In the genomic region with DNA sequence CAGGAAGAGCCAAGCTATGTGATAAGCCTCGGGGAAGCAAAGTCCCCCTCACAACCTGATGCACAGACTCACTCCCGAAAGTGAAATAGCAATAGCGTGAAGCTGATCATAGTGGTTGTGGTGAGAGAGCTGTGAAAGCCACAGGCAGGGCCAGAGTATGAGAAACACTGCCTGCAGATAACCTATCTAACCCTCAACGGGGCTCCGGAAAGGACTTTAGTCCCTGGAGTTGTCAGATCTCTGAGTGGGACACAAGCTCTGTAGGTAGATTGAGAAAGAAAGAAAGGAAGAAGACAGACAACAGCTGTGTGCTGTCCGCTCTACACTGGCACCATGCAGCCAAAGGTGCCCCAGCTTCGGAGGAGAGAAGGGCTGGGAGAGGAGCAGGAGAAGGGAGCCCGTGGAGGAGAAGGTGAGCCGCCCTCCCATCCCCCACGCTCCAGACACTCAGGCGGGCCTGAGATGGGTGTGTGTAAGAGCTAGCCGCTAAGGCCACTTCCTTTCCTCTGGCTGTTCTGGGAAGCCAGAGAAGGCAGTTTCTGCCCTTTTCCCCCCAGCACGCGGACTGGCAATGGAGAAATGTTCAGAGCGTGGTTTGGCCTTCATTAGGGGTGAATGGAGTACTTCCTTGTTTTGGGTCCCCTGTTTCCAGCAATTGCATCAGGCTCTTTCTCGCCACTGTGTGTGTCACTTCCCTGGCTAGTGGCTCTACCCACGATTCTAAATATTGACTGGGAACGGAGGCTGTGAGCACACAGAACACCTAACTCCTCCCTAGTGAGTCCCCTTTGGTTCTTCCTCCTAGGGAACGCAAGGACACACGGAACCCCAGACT, we compare ENCODE assay signal across 8 mouse cellular contexts. TPM values are rescaled to one million over a fixed set of nuclear protein-coding genes. Genes with fewer than 3 reads are reported as not detected.
A peak's percentile ranks its signal among the peaks of the same experiment; 100 is the strongest.
DNase-seq lines count a peak whose midpoint lies in the region; ATAC-seq and TF ChIP-seq lines count a peak whose summit lies in the region.

A gene (plus strand): TSS at position 226 of the 835 bp plus-strand sequence.

- TF ChIP-seq POLR2A in spleen, adult 2 months (IDR thresholded peaks at IDR 0.05; ENCODE audit: low read depth, low read length): no peak

- peak within 1 kb of the TSS; percentile 13; the same call in 1 of the 2 replicates for H3K4me3 ChIP-seq in hindbrain, embryonic 10.5 days
- no peak within 1 kb of the TSS for H3K4me3 ChIP-seq in hindbrain, postnatal 0 days (ENCODE audit: low read length)
- H3K4me3 ChIP-seq in brown adipose tissue, adult 24 weeks (ENCODE audit: insufficient read depth, low read depth, low read length): no peak within 1 kb of the TSS
- H3K4me3 ChIP-seq in liver, embryonic 13.5 days (replicated peaks): peak within 1 kb of the TSS; percentile 61
- H3K4me3 ChIP-seq in spleen, adult 2 months (ENCODE audit: extremely low read depth, insufficient read depth, insufficient read length): peak within 1 kb of the TSS; percentile 33; the same call in 1 of the 2 replicates
- H3K4me3 ChIP-seq in layer of hippocampus, adult 2 months: no peak within 1 kb of the TSS

- peaks cover 30% of the 10 kb centered on the region for H3K4me1 ChIP-seq in hindbrain, embryonic 10.5 days (replicated peaks)
- H3K4me1 ChIP-seq in hindbrain, postnatal 0 days (ENCODE audit: insufficient read depth, low read length): no peaks in the 10 kb centered on the region
- no peaks in the 10 kb centered on the region for H3K4me1 ChIP-seq in brown adipose tissue, adult 24 weeks (ENCODE audit: control insufficient read depth, insufficient read depth, insufficient read length, low read length)
- H3K4me1 ChIP-seq in liver, embryonic 13.5 days (replicated peaks): peaks cover 57% of the 10 kb centered on the region
- H3K4me1 ChIP-seq in spleen, adult 2 months (ENCODE audit: control insufficient read depth, insufficient read depth, insufficient read length): no peaks in the 10 kb centered on the region

- ATAC-seq in hindbrain, postnatal 0 days: no peak
- ATAC-seq in liver, embryonic 13.5 days (ENCODE audit: low read depth): peak; percentile 81

- WGBS in hindbrain, embryonic 10.5 days: 55% methylated on average over 20 of the region's 20 CpGs
- 62% methylated on average over 20 of the region's 20 CpGs for WGBS in hindbrain, postnatal 0 days
- WGBS in liver, embryonic 13.5 days (ENCODE audit: insufficient replicate concordance): 5% methylated on average over 20 of the region's 20 CpGs
- WGBS in spleen, adult 2 months: 24% methylated on average over 20 of the region's 20 CpGs

- peak within 1 kb of the TSS; percentile 70 for H3K27ac ChIP-seq in hindbrain, embryonic 10.5 days
- H3K27ac ChIP-seq in hindbrain, postnatal 0 days: no peak within 1 kb of the TSS
- H3K27ac ChIP-seq in brown adipose tissue, adult 24 weeks (replicated peaks; ENCODE audit: low read depth, low read length): peak within 1 kb of the TSS; percentile 55; the same call in 1 of the 2 replicates
- H3K27ac ChIP-seq in liver, embryonic 13.5 days: peak within 1 kb of the TSS; percentile 87
- H3K27ac ChIP-seq in spleen, adult 2 months (ENCODE audit: insufficient read depth, low read length): peak within 1 kb of the TSS; percentile 72
- no peak within 1 kb of the TSS for H3K27ac ChIP-seq in layer of hippocampus, adult 2 months

- H3K9me3 ChIP-seq in hindbrain, embryonic 10.5 days: no peaks in the 10 kb centered on the region
- no peaks in the 10 kb centered on the region for H3K9me3 ChIP-seq in hindbrain, postnatal 0 days (ENCODE audit: low read length)
- H3K9me3 ChIP-seq in liver, embryonic 13.5 days (replicated peaks): no peaks in the 10 kb centered on the region

- no peak for DNase-seq in hindbrain, embryonic 10.5 days (ENCODE audit: low spot score)
- no peak for DNase-seq in hindbrain, postnatal 0 days (ENCODE audit: low spot score)
- peak; percentile 31 for DNase-seq in heart, postnatal 4 days
- DNase-seq in liver, embryonic 13.5 days: peak; percentile 53
- DNase-seq in spleen, adult 2 months (ENCODE audit: low read depth in 1 of 2, low spot score in 2 of 2): no peak
- no peak for DNase-seq in layer of hippocampus, adult 2 months (ENCODE audit: low spot score in 2 of 2)
- no peak for DNase-seq in left cerebral cortex, adult 9 months (ENCODE audit: low spot score in 2 of 2)

- TF ChIP-seq CTCF in hindbrain, postnatal 0 days (IDR thresholded peaks at IDR 0.05; ENCODE audit: low read depth): no peak
- no peak for TF ChIP-seq CTCF in spleen, adult 2 months (IDR thresholded peaks at IDR 0.05; ENCODE audit: extremely low read depth, insufficient read depth, insufficient read length, insufficient replicate concordance)
- no peak for TF ChIP-seq CTCF in layer of hippocampus, adult 2 months (conservative IDR thresholded peaks at IDR 0.05)

- H3K36me3 ChIP-seq in hindbrain, embryonic 10.5 days: no peaks in the 10 kb centered on the region
- no peaks in the 10 kb centered on the region for H3K36me3 ChIP-seq in hindbrain, postnatal 0 days (ENCODE audit: insufficient read depth, low read length)
- H3K36me3 ChIP-seq in liver, embryonic 13.5 days: peaks cover 22% of the 10 kb centered on the region
- no peaks in the 10 kb centered on the region for H3K36me3 ChIP-seq in spleen, adult 2 months (ENCODE audit: control insufficient read depth, insufficient read depth, low read length)

- H3K27me3 ChIP-seq in hindbrain, embryonic 10.5 days (ENCODE audit: insufficient read depth, poor library complexity, severe bottlenecking): peaks cover 17% of the 10 kb centered on the region
- H3K27me3 ChIP-seq in hindbrain, postnatal 0 days (ENCODE audit: insufficient read depth, low read length): peaks cover 4% of the 10 kb centered on the region; the same call in 1 of the 2 replicates
- peaks cover 8% of the 10 kb centered on the region for H3K27me3 ChIP-seq in liver, embryonic 13.5 days
- no peaks in the 10 kb centered on the region for H3K27me3 ChIP-seq in spleen, adult 2 months (ENCODE audit: control insufficient read depth, insufficient read depth, low read length)

- no peak within 1 kb of the TSS for H3K9ac ChIP-seq in hindbrain, postnatal 0 days (replicated peaks; ENCODE audit: low read length)
- peak within 1 kb of the TSS; percentile 71 for H3K9ac ChIP-seq in liver, embryonic 13.5 days

- no peak within 1 kb of the TSS for H3K4me2 ChIP-seq in hindbrain, postnatal 0 days (ENCODE audit: low read depth, low read length)
- peak within 1 kb of the TSS; percentile 71 for H3K4me2 ChIP-seq in liver, embryonic 13.5 days

RNA-seq across cellular contexts. Expression of the gene that starts here (rescaled TPM):
- polyA plus RNA-seq in hindbrain, embryonic 10.5 days (2016; fragmentation: Nextera tagmentation; extraction: Ambion mirVana): 0.35 and 0.38 TPM in 2 replicates
- total RNA-seq in hindbrain, postnatal 0 days (2014; rRNA removed): 0.16 TPM in 1 of 2 replicates, not detected in the other
- polyA plus RNA-seq in hindbrain, postnatal 0 days (2015; fragmentation: Nextera tagmentation; extraction: Ambion mirVana): 0.09 TPM in 1 of 2 replicates, not detected in the other
- not detected in 2 replicates for polyA plus RNA-seq in brown adipose tissue, adult 24 weeks (2012; ENCODE audit: insufficient read depth, insufficient read length, missing spikeins)
- total RNA-seq in heart, postnatal 4 days (2021): under 1 TPM; 0.11 to 0.17 TPM
- polyA plus RNA-seq in liver, embryonic 13.5 days (2015; fragmentation: Nextera tagmentation; extraction: Ambion mirVana): 31.0 and 31.3 TPM in 2 replicates
- polyA plus RNA-seq in spleen, adult 2 months (2012; rRNA removed): 3.2 and 5.4 TPM in 2 replicates
- total RNA-seq in layer of hippocampus, adult 2 months (2021): not detected

Comparison
In these comparisons a context has a peak if more than half of its experiments do, and no peak if none do; other contexts are left out.
1. H3K27ac ChIP-seq: peak in hindbrain, embryonic 10.5 days (single experiment), brown adipose tissue, adult 24 weeks (single experiment), liver, embryonic 13.5 days (single experiment) and spleen, adult 2 months (single experiment); none in hindbrain, postnatal 0 days (single experiment) and layer of hippocampus, adult 2 months (single experiment).
2. H3K4me3 ChIP-seq: peak in hindbrain, embryonic 10.5 days (single experiment), liver, embryonic 13.5 days (single experiment) and spleen, adult 2 months (single experiment); none in hindbrain, postnatal 0 days (single experiment), brown adipose tissue, adult 24 weeks (single experiment) and layer of hippocampus, adult 2 months (single experiment).
3. Peak in DNase-seq in heart, postnatal 4 days; RNA of the gene not detected or under 1 TPM.